Mouse (Mus musculus) mouse embryonic stem cell (cell line): ENCODE results near the gene Bcar3.
"Not testable (repeated sequence)": the region's sequence is repeated elsewhere in the genome, so short reads cannot be mapped to it uniquely, and the experiment has no call there.

Experiments used
- in situ Hi-C, 2 experiments: fragments of 300-500 bp; cut with MboI; formaldehyde crosslinking; loops; 1 replicate in 1 of 2; 3 replicates in 1 of 2; pipeline ENCODE4 v1.14.3; 2019 to 2020; ENCODE audit warnings: low sequenced_read_pairs in 2 of 2, low pct_unique_long_range_greater_than_20kb in 1 of 2, mixed read lengths in 1 of 2; ENCODE audit not compliant: unreplicated experiment in 1 of 2

Gene Bcar3

DNA sequence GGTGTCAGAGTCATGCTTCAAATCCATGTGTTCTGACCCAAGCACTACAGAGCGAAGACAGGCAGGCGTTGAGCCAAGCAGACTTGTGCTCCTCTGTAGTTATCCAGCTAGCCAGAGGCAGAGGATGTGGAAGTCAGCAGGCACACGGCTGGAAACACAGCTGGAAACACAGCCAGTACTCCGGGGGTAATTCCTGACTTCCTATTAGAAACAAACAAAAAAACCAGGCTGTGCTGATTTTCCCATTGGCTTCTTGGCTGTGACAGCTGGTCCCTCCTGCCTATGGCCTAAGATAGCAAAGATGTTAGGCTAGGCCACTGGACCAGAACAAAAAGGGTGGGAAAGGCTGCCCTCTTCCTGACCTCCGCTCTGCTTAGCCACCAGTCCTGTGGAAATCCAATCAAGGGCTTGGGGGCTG is 66.8 kb downstream of the Bcar3 start:
- in situ Hi-C loops = no loop called here

DNA sequence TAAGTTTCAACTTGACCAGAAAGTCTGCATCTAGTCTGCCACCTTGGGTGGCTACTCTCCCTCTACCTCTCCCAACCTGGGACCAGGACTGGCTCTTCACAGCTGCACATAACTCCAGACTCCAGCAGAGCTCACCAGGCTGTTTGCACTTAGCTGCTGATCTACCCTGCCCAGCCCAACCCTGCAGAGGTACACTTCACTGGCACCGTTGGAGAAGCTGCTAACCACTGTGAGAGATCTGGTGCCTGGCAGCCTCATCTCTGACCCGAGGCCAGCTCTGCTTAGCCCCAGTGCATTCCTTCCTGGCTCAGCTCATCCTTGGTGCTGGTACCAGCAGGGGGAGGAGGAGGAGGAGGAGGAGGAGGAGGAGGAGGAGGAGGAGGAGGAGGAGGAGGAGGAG is 68.8 kb downstream of the Bcar3 start:
- in situ Hi-C loops = no loop called here

DNA sequence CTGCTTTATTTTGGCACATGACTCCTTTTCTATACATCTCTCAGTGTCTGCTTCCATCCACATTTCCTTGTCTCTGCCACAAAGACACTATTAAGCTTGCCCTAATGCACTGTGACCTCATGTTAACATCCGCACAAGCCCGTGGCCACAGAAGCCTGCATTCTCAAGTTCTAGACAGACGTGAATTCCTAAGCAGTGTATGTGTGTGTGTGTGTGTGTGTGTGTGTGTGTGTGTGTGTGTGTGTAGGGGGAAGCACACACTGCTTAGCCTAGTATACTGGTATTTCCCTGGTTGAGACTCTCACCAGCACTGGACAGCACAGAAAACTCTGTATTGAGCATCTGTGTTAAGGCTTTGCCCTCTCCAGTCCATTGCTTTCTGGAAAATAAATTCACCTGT is 70.6 kb downstream of the Bcar3 start:
- in situ Hi-C loops = no loop called here

DNA sequence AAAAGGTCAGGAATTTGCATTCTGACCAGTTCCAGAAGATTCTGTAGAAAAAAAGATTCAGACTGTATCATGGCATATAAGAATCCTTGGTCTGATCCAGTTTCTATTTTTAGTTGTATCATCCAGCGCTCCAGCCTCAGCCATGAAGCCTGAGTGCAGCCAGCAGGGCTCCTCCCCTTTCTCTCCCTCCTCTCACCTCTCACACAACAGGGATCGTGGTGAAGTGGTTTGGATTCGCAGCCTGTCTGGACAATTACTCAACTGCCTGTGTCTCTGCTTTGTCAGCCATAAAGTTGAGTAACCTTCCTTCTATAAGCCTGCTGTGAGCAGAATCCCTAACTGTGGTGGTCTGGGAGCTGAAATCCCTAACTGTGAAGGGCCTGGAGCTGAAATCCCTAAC is 71.4 kb downstream of the Bcar3 start:
- in situ Hi-C loops = no loop called here

DNA sequence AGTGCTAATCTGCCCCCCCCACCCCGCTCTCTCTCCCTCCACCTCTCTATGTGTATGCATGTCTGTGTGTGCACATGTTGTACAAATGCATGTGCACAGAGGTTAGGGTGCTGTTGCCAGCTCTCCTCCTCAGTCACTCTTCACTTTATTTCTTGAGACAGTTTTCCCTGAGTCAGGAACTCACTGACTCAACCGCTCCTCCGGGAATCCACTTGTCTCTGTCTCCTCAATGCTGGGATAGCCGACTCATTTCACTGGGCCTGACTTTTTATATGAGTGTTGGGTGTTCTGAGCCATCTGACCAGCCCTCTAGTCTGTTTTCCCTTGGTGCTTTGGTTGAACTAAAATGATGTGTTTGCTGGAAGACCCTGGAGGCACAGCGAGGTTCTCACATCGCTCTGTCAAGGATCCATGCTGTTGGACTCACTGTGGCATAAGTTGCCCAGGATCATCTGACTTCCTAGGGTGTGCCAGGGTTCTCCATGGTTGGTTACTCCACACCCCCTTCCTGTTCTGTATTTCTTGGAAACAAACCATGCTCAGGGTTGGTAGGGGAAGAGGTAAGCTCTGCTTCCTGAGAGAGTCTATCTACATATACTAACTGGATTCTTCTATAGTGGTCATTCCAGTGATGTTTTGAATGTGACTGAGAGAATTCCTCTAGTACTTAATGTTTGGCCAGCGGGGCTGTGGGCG is 77.9 kb downstream of the Bcar3 start:
- in situ Hi-C loops = no loop called here

DNA sequence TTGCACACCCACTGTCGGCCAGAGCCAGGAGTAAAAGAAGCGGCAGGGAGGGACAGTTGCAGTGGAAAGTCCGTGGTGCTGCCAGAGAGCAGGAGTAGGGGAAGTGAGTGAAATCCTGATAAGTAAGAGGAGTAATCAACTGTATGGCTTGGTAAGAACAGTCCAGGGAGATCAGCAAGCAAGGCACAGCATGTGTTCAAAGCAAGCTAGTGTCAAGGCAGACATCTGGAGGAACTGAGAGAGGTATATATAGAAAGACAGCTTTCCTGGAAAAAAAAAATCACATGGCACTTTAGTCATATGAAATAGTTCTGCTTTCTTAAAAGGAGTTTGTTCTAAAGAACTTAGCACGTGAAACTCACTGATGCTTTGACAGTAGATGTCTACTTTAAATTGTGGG is 78.7 kb downstream of the Bcar3 start:
- in situ Hi-C loops = no loop called here

DNA sequence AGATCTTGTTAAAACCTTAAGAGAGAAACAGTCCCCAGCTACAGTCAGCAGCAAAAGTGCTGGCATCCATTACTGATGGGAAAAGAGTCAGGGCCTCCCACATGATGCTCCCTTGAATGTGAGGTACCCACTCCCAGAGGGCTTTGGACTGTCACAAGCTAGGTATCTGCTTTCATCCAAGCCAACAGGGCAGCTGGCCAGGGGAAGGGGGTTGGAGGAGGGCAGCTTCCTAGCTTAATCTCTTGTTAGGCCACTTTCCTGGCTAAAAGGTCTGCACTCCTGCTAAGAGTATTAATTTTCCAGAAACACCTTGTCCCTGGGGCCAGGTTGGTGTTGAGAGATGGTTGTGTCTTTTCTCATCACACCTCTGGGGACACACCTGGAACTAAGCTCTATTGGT is 82.1 kb downstream of the Bcar3 start:
- in situ Hi-C loops = no loop called here

DNA sequence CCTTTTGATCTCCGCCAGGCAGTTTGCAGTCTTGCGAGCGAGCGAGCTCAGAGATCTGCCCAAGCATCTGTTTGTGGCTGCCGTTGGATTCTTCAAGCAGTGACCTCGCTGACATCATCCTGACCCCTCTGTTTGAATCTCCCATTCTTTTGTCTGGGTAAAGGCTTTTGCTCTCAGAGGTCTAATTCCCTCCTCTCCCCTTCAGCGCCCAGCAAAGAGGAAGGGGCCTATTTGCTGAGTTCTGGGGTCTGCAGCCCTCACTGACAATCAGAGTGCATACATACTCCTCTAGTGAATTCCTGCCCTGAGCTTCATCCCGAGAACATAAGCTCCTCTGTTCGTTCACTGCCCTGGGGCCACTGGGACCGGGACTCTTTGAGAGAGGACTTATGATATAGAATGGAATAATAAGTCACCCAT is 82.5 kb downstream of the Bcar3 start:
- in situ Hi-C loops = no loop called here

DNA sequence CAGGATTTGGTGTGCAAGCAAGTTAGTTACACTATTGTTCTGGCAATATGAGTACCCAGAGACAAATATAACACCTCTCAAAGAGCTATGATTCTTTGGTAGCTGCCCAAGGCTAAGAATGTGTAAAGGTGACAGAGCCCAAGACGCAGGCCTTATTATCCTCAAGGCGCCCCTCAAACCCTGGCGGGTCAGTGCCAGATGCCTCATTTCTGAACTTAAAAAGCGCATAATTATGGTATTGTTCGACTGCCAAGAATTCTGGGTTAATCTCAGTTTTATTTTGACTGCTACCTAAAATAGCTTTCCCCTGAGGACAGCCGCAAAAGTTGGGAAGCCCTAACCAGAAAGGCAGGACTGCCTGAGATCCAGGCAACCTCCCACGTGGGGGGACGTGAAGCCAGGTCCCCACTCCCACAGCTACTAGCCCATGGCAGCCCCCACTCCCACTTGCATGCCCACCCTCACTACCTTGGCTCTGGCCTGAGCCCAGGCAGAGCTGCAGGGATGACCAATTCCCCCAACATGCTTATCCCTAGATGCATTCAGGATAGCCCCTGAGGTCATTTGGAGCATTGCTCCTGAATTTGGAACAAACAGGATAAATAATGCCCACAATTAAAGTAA is 83.0 kb downstream of the Bcar3 start:
- in situ Hi-C loops = no loop called here

DNA sequence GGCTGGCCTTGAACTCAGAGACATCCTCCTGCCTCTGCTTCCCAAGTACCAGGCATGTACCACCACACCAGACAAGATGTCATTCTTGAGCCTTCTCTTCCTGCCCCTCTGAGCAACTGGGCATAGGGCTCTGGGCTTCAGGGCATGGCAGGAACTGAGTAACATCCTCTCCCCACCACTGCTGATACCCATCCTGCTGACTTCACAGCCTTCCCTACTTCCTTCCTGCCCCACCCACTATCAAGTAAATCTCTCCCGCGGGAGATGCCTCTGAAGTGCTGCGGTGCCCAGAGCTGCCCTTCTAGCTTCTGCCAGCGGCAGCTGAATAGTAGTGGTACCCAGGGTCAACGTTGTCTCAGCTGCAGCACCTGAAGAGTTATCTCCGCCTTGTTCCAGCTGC is 84.7 kb downstream of the Bcar3 start:
- in situ Hi-C loops = no loop called here

DNA sequence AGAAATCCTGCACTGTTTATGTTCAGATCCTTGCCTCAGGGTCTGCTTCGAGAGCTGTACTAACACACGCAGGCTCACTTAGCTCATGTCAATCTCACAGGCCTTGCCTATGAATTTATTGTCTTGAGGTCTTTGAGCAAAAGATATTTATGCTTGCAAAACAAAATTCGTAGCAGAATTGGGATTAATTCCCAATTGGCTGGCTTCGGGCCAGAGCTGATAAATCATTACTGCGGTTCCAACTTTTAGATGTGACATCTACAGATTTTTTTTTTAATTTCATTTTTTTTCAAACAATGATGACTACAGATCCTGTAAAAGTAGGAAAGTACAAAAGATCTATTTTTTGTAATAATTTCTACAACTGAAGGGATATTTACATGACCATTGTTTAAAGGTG is 86.8 kb downstream of the Bcar3 start:
- in situ Hi-C loops = no loop called here

DNA sequence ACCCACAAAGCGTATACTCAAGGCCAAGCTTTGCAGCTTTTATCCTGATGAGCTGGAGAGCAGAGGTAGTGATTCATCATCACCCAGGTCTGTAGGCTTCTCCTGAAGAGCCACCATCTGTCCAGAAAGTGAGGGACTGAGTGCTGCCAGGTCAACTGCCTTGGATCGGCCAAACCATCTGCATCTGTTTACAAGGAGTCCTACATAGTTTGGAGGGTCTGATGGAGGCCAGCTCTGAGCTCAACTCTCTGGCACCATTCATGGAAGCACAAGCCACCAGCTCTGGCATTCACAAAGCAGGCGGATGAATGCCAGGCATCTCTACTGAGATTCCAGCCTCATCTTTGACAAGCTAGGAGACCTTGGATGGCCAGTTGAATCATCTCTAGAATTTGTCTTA is 87.7 kb downstream of the Bcar3 start:
- in situ Hi-C loops = no loop called here

DNA sequence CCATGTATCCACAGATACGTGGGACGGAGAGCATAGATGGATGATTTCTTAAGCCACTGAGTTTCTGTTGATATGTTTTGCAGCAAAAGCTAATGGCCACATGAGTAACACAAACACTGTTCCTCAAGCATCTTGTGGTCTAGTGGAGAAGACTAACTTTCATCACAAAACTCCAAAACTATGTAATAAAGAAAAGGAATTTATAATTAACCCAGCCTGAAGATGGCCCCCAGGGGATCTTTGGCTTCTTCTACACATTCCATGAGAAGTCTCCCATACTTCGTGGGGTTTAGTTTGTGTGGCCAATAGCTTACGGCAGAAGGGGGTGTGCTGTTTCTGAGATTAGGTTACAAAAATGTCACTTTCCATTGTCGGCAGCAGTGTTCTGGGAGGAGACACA is 92.5 kb downstream of the Bcar3 start:
- in situ Hi-C loops = no loop called here

DNA sequence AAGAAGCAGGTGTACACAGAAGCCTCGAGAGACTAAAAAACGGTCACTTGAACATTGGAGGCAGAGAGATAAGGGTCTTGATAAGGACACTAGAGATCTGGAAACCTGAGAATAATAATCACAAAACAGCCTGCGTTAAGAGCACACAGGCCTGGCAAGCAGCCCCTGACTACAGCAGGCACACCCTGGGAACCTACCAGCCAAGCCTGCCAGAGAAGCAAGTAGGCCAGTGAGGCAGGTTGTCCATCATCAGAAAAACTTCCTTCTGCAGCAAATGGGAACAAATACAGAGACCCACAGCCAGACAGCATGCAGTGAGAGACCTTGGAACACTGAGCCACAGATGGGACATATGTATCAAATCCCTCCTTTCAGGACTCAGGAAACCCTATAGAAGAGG is 93.8 kb downstream of the Bcar3 start:
- in situ Hi-C loops = no loop called here

DNA sequence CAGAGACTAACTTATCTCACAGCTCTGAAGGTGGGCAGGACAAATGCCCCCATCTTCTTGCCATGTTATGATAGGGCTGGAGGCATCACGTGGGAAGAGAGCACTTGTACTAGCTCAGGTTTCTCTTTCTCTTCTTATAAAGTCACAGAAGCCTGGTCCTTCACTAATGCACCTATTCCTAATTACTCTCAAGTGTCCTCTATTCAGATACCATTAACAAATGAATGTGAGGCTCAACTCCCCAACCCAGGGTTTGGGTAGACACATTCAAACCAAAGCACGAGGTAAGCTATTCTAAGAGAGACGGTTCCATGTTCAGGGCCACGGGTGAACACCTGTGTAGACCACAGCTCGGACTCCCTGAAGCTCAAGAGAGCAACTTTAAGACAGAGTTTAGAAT is 96.0 kb downstream of the Bcar3 start:
- in situ Hi-C loops = no loop called here

DNA sequence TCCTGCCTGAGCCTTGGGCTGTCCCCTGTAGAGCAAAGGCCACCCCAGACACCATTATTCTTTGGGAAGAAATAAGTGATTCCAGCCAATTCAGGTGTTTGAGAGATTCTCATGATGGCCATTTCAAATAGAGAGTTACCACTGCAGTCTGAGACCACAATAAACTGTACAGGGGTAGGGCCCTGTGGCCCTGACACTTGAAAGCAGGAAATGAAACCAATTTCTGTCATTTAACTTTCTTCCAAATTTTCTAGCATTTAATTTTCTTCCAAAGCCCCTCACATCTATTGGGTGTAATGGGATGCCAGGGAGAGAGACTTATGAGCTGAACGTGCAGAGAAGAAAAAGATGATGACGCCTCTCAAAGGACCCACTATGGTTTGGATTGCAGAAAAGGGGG is 97.2 kb downstream of the Bcar3 start:
- in situ Hi-C loops = no loop called here

DNA sequence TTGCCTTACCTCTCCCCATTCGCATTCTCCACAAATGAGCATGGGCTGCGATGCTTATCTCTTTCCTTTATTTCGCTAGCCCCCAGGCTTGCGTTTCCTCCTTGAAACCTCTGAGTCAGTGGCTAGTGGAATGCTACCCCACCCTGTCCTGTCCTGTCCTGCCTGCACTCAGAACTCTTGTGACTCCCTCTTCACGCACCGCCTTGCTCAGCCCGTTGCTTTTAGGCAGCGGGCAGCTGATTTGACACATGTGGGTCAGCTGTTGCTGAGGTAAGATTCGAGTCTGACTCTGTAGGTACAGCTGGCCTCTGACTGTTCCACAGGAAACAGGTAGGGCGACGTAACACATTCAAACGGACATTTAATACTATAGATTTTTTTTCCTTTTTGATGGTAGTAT is 97.9 kb downstream of the Bcar3 start:
- in situ Hi-C loops = no loop called here

DNA sequence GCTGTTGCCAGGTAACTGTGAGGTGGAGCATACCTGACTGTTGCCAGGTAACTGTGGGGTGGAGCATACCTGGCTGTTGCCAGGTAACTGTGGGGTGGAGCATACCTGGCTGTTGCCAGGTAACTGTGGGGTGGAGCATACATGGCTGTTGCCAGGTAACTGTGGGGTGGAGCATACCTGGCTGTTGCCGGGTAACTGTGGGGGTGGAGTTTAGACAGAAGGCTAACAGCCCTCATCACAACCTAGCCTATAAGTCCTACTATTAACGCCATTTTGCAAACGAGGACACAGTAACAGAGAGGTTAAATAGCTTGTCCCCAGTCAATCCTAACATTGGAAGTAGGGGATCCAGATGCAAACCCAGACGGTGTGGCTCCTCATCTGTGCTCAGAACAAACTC is 99.5 kb downstream of the Bcar3 start:
- in situ Hi-C loops = not testable (repeated sequence)

DNA sequence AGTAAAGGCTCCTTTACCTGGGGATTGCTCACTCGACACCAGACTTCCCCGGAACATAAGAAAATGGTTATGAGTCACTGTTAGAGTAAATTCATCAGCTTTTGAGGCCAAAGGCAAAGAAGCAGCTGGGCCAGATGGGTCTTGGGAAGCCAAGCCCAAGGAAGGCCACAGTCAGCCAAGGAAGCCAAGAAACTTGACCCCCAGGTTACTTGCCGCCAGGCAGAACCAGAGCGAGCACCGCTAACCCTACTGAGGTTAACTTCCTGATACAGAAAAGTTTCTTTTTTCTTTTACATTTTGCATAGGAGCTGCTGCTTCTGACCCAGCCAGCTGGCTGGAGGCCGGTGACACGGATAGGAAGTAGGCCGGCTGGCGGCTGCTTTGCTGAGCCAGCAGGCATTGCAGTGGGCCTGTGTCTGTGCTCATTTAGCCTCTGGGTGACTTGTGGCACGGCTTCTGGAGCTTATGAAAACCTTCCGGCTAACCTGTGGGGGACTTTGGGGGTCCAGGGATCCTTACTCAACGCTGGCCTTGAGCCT is 100.0 kb downstream of the Bcar3 start:
- in situ Hi-C loops = no loop called here

DNA sequence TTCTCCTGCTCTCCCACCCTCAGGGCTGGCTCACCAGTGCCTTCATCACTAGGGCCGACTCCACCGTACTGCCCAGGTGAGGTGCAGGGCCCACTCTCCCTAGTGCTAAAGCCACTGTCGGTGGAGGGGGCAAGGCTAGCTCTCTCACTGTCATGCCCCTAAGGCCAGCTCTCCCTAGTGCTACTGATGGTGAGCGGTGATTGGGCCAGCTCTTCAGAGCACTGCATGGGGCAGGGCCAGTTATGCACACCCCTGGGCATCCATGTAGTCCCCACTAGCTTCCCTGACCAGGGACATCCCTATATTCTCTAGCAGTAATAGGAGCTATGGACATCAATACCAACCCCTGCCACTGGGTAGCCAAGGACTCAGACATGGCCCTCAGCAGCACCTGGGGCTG is 103.0 kb downstream of the Bcar3 start:
- in situ Hi-C loops = no loop called here
